Mouse (Mus musculus) 3134 (cell line): ENCODE results near the gene Rhobtb1.

ENCODE experiments used
- DNase-seq: peaks from one replicate; pipeline ENCODE4 v3.0.0-alpha.2; 2011; ENCODE audit warnings: low spot score; ENCODE audit not compliant: insufficient read length; ENCODE audit errors: extremely low read depth

Rhobtb1 gene

DNA sequence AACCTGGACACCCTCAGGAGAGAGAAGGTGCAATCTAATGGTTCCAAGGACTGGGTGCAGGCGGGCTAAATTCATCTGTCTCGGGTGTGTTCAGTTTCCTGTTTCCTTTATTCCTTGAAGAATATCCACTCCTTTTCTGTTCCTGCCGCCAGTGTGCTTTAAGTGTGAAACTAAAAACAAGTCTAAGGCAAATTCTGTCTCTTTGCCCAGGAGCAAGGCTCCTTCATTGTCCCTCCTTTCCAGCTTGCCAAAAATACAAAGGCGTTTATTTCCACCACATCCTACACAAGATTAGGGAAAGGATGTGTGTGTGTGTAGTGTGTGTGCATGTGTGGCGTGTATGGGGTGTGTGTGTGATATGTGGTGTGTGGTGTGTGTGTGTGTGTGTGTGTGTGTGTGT is 11.3 kb downstream of the Rhobtb1 start:
- DNase-seq, result no peak

DNA sequence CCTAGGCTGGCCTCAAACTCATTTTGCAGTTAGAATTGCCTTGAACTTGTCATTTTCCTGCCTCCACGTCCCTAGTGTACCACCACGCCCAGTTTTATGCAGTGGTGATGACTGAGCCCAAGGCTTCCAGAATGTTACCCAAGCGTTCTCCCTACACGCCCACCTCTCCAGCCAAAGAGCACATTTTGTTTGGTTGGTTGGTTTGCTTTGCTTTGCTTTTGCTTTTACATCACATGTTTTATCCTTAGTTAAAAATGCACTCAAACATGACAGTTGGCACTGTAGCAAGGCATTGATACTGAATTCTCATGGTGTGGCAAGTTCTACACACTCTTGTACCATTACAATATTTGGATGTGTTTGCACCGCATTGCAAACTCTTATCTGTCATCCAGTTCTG is 12.0 kb downstream of the Rhobtb1 start:
- DNase-seq, result no peak

DNA sequence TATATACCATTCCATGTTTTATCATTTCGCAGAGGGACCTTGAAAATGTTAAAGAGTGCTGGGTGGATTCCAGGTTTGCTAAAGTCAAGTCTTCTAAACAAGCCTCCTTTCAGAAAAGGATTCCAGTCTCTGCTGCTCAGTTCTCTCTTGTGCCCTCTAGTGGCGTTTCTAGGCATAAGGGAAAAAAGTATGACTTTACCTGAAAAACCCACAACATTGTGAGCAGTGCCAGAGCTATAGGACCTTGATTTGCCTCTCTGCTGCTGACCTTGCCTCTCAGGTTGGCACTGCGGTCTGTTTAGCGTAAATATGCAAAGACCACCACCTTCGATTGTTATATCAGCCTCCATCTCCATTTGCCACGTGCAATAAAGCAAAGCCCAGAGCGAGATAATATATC is 13.9 kb downstream of the Rhobtb1 start:
- no peak for DNase-seq

GRCm38 (mm10) chr10:69165847-69166246 is 14.6 kb downstream of the Rhobtb1 start:
- DNase-seq, result no peak

DNA sequence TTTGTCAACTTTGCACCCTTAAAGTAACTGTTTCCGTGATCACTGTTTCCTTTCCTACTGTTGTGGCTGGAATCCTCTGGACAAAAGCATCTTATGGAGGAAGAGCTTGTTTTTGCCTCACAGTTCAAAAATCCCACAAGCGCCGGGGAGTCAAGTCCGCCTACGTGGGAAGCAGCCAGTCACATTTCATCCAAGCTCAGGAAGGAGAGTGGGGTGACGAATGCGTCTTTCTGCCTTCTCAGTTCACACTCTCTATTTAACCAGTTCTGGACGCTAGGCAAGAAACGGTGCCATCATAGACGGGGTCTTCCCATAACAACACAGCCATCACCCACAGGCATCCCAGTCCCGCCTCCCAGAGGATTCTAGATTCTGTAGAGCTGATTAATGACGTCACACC is 15.3 kb downstream of the Rhobtb1 start:
- no peak for DNase-seq

DNA sequence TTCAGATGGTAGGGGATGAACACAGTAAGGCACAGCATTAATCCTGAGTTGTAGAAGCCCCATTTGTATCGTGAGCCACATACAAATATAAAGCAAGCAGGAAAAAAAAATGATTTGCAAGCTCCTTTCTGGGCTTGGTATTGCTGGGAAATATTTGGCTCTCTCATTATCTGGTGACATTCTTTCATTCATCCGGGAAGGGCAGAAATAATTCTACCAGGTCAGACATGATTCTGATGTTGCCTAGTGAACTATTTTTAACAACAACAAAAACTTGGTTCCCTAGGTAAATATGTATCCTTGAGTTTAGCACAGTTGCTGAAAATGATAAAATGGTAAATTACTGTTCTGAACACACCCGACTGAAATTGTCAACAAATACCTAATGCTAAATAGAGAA is 21.2 kb downstream of the Rhobtb1 start:
- no peak for DNase-seq

DNA sequence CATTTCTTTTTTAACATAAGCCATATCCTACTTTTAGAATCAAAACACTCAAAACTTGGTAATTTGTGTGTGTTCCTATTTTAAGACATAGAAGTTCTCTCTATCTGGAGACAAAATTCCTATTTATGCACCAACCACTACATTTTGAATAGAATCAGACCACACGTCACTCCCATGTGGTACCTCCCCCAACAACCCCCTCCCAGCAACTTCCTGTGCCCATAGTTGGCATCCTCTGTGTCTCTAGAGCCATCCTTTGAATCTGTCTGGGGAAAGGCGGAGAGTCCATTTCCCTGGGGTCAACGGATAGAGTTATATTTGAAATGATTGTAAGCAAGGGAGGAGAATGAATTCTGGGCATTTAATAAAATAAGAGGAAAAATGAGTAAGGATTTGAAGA is 24.9 kb downstream of the Rhobtb1 start:
- DNase-seq, result no peak

GRCm38 (mm10) chr10:69179341-69179740 is 28.1 kb downstream of the Rhobtb1 start:
- no peak for DNase-seq

DNA sequence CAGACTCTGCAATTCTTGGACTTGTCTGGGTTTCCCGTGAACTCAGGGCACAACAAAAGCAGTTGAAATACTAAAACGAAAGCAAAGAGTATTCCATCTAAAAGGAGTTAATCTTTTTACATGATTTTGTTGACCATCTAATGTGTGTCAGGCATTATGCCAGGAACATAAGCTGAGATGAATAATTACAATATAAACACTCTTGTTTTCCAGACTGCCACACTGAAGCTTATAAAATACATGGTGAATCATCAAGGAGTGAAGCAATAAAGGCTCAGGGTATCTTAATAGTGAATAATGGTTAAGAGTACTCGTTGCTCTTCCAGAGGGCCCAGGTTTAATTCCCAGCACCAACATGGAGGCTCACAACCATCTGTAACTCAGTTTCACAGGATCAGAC is 29.8 kb downstream of the Rhobtb1 start:
- no peak for DNase-seq

DNA sequence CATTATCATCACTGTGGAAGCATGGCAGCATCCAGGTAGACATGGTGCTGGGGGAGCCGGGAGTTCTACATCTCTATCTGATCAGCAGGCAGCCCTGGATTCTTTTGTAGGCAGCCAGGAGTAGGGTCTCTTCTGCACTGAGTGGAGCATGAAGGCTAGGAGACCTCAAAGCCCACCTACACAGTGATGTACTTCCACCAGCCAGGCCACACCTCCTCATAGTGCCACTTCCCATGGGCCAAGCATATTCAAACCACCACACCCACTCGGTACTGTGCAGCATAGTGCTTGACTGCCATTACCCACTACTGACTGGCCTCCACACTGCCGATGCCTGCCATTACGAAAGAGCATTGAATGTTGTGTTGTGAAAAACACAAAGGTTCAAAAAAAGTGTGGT is 33.7 kb downstream of the Rhobtb1 start:
- peak; percentile 22 for DNase-seq

DNA sequence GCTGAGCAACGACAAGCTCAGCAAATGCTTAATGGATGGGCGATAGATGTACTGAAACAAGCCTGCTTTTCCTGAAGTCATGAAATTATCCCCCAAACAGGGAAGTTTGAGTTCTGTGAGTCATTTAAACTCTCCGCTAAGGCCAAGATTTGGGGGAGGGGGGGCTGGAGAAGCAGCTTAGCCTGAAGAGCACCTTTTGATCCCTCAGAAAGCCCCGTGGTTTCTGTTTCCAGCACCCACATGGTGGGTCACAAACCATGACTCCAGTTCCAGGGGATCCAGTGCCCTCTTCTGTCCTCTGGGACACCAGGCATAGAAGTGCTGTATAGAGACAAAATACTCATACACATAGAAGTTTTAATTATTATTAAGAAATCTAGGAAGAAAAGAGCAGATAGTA is 34.2 kb downstream of the Rhobtb1 start:
- no peak for DNase-seq

- DNase-seq, result peak; percentile 79
These were observed 35.0 kb downstream of the Rhobtb1 start for GRCm38 (mm10) chr10:69185894-69186893.

GRCm38 (mm10) chr10:69187773-69188443 is 36.7 kb downstream of the Rhobtb1 start:
- DNase-seq, result no peak

DNA sequence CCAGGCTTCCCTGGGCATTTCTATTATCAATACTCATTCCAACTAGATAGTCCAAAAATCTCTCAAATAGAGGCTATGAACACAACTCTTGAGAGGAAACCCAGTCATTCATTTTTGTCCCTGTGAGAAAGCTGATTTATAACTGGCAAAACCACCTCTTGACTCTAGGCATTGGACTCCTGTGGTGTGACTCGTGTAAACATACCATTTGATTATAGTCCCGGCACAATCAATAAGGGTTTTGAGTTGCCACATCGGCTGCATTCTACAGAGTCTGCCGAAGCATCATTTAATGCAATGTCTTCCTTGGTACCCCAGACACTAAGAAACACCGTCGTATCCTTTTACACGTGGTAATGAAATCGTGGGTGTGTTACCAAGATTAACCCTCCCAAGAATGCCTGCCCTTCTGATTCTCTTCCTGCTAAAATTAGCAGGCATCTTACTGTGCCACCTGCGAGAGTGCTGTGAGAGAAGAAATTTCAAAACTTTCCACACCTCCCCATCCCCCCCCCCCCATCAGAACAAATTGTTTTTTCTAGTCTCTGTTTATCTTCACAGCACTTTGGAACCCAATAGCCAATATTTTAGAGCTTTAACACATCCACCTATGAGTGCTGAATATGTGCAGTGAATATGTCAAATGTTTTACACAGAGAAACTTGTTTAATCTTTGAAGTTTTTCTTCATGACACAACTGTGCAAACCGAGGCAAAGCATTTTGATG is 39.4 kb downstream of the Rhobtb1 start:
- DNase-seq, result no peak

DNA sequence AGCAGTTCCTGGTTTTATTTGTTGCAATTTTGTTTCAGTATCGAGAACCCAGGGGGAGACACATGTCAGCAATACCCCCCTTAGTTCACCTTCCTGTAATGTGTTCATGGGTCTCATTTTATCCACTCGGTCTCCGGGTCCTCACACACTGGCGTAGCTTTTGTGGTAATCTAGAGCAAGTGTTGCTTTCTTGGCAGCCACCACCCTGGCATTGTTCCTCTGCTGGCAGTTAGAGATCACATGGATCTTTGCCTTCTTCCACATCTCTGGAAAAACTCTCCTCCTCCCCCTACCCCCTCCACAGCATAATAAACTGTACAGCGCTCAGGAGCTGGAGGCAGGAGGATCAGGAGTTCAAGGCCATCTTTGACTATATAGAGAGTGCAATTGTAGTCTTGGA is 41.0 kb downstream of the Rhobtb1 start:
- no peak for DNase-seq

DNA sequence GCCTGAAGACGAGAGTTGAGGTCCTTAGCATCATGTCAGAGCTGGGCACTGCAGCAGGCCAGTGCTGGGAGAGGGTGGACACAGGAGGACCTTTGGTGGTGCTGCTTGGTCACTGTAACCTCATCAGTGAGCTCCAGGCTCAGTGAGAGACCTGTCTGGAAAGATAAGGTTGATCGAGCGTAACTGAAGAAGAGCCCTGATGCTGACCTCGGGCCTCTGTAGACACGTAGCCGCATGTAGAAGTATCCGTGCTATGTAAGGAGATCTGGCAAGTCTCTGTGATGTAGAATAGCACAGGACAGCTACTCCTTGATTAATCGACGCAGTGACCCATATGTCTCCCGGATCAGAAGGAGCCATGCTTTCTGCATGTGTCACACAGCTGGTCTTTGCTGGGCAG is 42.5 kb downstream of the Rhobtb1 start:
- DNase-seq, result no peak

GRCm38 (mm10) chr10:69204677-69205400 is 53.6 kb downstream of the Rhobtb1 start:
- peak; percentile 41 for DNase-seq

DNA sequence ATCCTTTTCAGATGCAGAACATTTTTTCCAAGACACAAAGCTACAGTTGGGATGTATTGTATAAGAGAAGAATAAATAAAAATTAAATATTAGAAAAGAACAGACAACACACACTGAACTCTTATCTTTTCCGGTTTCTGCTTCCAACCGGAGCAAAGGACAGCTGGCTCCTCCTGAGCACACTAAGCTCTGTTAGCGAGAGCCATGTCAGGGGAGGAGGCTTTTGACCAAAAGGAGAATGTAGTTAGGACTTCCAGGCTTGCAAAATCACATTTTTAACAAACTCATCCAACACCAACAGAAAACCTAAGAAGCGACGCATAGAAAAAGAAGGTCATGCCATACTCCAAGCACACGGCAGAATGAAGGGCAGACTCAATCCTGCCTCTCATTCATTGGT is 54.8 kb downstream of the Rhobtb1 start:
- no peak for DNase-seq

GRCm38 (mm10) chr10:69207481-69207880 is 56.2 kb downstream of the Rhobtb1 start:
- no peak for DNase-seq

DNA sequence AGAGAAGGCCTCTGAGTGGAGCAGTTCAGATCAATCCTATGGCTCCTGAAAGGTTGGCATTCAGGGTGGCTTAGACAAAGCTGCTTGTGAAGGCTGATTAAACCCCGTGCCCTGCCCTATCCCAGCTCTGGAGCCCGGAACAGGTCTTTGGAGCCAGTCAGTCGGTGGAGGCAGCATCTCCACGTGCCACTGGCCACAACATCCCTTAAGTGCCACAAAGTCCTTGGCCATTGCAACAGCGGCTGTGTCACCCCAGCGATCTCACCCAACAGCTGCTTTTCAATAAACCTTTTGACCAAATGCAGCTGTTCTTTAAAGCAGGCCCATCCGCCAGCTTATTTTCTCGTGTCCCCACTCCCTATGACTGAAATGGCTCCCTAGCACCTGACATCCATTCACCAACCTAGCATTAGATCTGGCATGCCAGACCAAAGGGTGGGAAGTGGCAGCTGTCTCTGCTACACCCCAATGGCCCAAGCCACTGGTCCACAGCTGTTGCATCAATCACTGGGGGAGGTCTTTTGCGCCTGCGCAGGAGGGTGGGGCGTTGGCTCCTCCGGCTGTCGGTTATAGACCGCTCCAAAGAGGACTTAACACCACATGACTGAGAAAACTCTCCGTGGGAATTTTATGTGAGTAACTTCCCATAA is 56.9 kb downstream of the Rhobtb1 start:
- DNase-seq, result no peak
